Mouse (Mus musculus) liver, embryonic 14.5 days (tissue): ENCODE results near the gene Unc5a. TPM values are rescaled to one million over a fixed set of nuclear protein-coding genes. Genes with fewer than 3 reads are reported as not detected.

ENCODE experiments used
- ATAC-seq: fragments of 200-750 bp; cut with Nextera tagmentation; 2 replicates; pipeline ENCODE4 v1.8.0; 2017; ENCODE audit warnings: moderate number of reproducible peaks, mild to moderate bottlenecking, moderate library complexity; ENCODE audit not compliant: insufficient read depth
- DNase-seq, 3 experiments: peaks; one replicate each; pipeline ENCODE4 v3.0.0-alpha.2; 2012 to 2013; ENCODE audit warnings: low read depth in 3 of 3, low spot score in 3 of 3
- H3K27ac ChIP-seq: fragments of 300-500 bp; sonication (generic); 2 replicates; pipeline ENCODE4 v1.5.1; 2014; ENCODE audit warnings: moderate library complexity, mild to moderate bottlenecking, control low read depth, inconsistent platforms
- H3K27me3 ChIP-seq: fragments of 300-500 bp; sonication (generic); 2 replicates; pipeline ENCODE4 v1.6.1; 2014; ENCODE audit warnings: mild to moderate bottlenecking, low read length, moderate library complexity; ENCODE audit not compliant: control insufficient read depth, insufficient read depth
- H3K36me3 ChIP-seq: fragments of 300-500 bp; sonication (generic); replicated peaks from 2 replicates; pipeline ENCODE4 v1.6.1; 2014; ENCODE audit warnings: low read depth; ENCODE audit not compliant: control insufficient read depth, insufficient read depth
- H3K4me1 ChIP-seq, 2 experiments: fragments of 200-500 bp in 1 of 2; fragments of 300-500 bp in 1 of 2; sonication (generic) in 1 of 2; replicated peaks; 2 replicates each; pipeline ENCODE4 v1.6.1; 2012 to 2014; ENCODE audit warnings: antibody characterized with exemption in 1 of 2, inconsistent platforms in 1 of 2, low read length in 1 of 2; ENCODE audit not compliant: control insufficient read depth in 2 of 2, insufficient read depth in 2 of 2
- H3K4me2 ChIP-seq: fragments of 300-500 bp; sonication (generic); 2 replicates; pipeline ENCODE4 v1.6.1; 2014; ENCODE audit warnings: low read depth, mild to moderate bottlenecking, control low read depth, moderate library complexity
- H3K4me3 ChIP-seq, 2 experiments: fragments of 200-500 bp in 1 of 2; fragments of 300-500 bp in 1 of 2; sonication (generic) in 1 of 2; 2 replicates each; pipeline ENCODE4 v1.5.1; 2012 to 2014; ENCODE audit warnings: low read depth in 2 of 2, low read length in 2 of 2, mild to moderate bottlenecking in 2 of 2, control low read depth in 1 of 2, inconsistent platforms in 1 of 2, moderate library complexity in 1 of 2; ENCODE audit not compliant: insufficient read depth in 1 of 2
- H3K9ac ChIP-seq: fragments of 300-500 bp; sonication (generic); replicated peaks from 2 replicates; pipeline ENCODE4 v1.6.1; 2014; ENCODE audit warnings: mild to moderate bottlenecking, control low read depth, moderate library complexity
- H3K9me3 ChIP-seq: fragments of 300-500 bp; sonication (generic); 2 replicates; pipeline ENCODE4 v1.6.1; 2016; ENCODE audit warnings: low read length, mixed read lengths; ENCODE audit not compliant: control insufficient read depth
- CTCF ChIP-seq: IDR thresholded peaks from 2 replicates; pipeline ENCODE4 v1.5.1; 2016; ENCODE audit warnings: antibody characterized with exemption, low read depth, control low read depth
- EP300 ChIP-seq: IDR thresholded peaks from 2 replicates; pipeline ENCODE4 v1.6.1; 2016; ENCODE audit warnings: antibody characterized with exemption, low read depth
- WGBS: fragments of 180-500 bp; shearing (Covaris S2); extraction: QIAGEN DNeasy Blood & Tissue Kit; methylation state at CpG from one replicate; pipeline ENCODE4 v1.1.7; 2014; ENCODE audit not compliant: insufficient replicate concordance; 5-methylcytosine and 5-hydroxymethylcytosine counted together
- polyA plus RNA-seq, 2 experiments: library from polyadenylated mRNA; depleted of rRNA in 1 of 2; stranded (reverse) in 1 of 2; unstranded in 1 of 2; fragments of >200 nt; fragmentation: Nextera tagmentation in 1 of 2; extraction: Ambion mirVana in 1 of 2; gene quantifications; 2 replicates each; pipeline versions ENCODE4 v1.2.1 to v1.2.3; 2012 to 2014

Gene Unc5a
- polyA plus RNA-seq, 2 experiments: 0.37 to 0.43 TPM

GRCm38 (mm10) chr13:54983001-54983400 is 33.8 kb downstream of the Unc5a start:
- H3K4me1 ChIP-seq: no peaks in the 10 kb centered on the region
- H3K27ac ChIP-seq: no peak overlapping the region
- H3K4me3 ChIP-seq: no peak overlapping the region
- 30% methylated on average over 8 of the region's 8 CpGs for WGBS
- no peaks in the 10 kb centered on the region for H3K9me3 ChIP-seq
- H3K9ac ChIP-seq: no peak overlapping the region
- DNase-seq (no peak), ATAC-seq (no peak)
- no peaks in the 10 kb centered on the region for H3K27me3 ChIP-seq
- TF ChIP-seq CTCF: no peak
- H3K4me2 ChIP-seq: no peak overlapping the region
- H3K36me3 ChIP-seq: no peaks in the 10 kb centered on the region

GRCm38 (mm10) chr13:54983614-54984013 is 34.4 kb downstream of the Unc5a start:
- no peak for ATAC-seq
- 26% methylated on average over 2 of the region's 2 CpGs for WGBS

GRCm38 (mm10) chr13:54987405-54987804 is 38.2 kb downstream of the Unc5a start:
- Histone ChIP-seq H3K4me3 (no peak overlapping the region), H3K4me1 (no peaks in the 10 kb centered on the region), H3K4me2 (no peak overlapping the region), H3K9ac (no peak overlapping the region), H3K27me3 (no peaks in the 10 kb centered on the region), H3K27ac (no peak overlapping the region), H3K9me3 (no peaks in the 10 kb centered on the region), H3K36me3 (no peaks in the 10 kb centered on the region)
- TF ChIP-seq CTCF: no peak
- TF ChIP-seq EP300: no peak
- DNase-seq (no peak), ATAC-seq (no peak)
- 62% methylated on average over 9 of the region's 9 CpGs for WGBS

More at GRCm38 (mm10) chr13:54983614-54984013, 34.4 kb downstream of the Unc5a start:
- no peaks in the 10 kb centered on the region for H3K9me3 ChIP-seq
- H3K4me2 ChIP-seq: no peak overlapping the region
- H3K36me3 ChIP-seq: no peaks in the 10 kb centered on the region
- no peaks in the 10 kb centered on the region for H3K4me1 ChIP-seq
- H3K27ac ChIP-seq: no peak overlapping the region
- TF ChIP-seq CTCF (peak; percentile 58), EP300 (no peak)
- H3K4me3 ChIP-seq: no peak overlapping the region
- no peak for DNase-seq
- H3K9ac ChIP-seq: no peak overlapping the region
- H3K27me3 ChIP-seq: no peaks in the 10 kb centered on the region

- H3K27ac ChIP-seq: no peak overlapping the region
- no peaks in the 10 kb centered on the region for H3K27me3 ChIP-seq
- ATAC-seq (no peak), DNase-seq (no peak)
- TF ChIP-seq CTCF: no peak
- no peak for TF ChIP-seq EP300
- no peaks in the 10 kb centered on the region for H3K36me3 ChIP-seq
- H3K4me2 ChIP-seq: no peak overlapping the region
- H3K4me1 ChIP-seq: no peaks in the 10 kb centered on the region
- no peak overlapping the region for H3K4me3 ChIP-seq
- no peaks in the 10 kb centered on the region for H3K9me3 ChIP-seq
- no peak overlapping the region for H3K9ac ChIP-seq
- WGBS: 7% methylated on average over 7 of the region's 7 CpGs
These were observed 39.1 kb downstream of the Unc5a start for GRCm38 (mm10) chr13:54988181-54988760.

GRCm38 (mm10) chr13:54992215-54992614 is 43.0 kb downstream of the Unc5a start:
- WGBS: 71% methylated on average over 7 of the region's 7 CpGs
- DNase-seq (no peak), ATAC-seq (no peak)
- no peak overlapping the region for H3K27ac ChIP-seq
- no peaks in the 10 kb centered on the region for H3K9me3 ChIP-seq
- H3K27me3 ChIP-seq: no peaks in the 10 kb centered on the region
- H3K9ac ChIP-seq: no peak overlapping the region
- no peak overlapping the region for H3K4me2 ChIP-seq
- H3K4me1 ChIP-seq: no peaks in the 10 kb centered on the region
- no peak for TF ChIP-seq EP300
- TF ChIP-seq CTCF: no peak
- H3K36me3 ChIP-seq: no peaks in the 10 kb centered on the region
- H3K4me3 ChIP-seq: no peak overlapping the region
